Mouse (Mus musculus) brain, embryonic 18.5 days (tissue): ENCODE measurements at regions not wholly inside any gene's neighbourhood (a gene's known extent, or its start where the extent isn't known, plus 50 kb on each side); places are given as distances from the start of the nearest gene placed in this dataset.

ENCODE experiments used
- DNase-seq: peaks from one replicate; pipeline ENCODE4 v3.0.0-alpha.2; 2012; ENCODE audit warnings: low read depth, low spot score

DNA sequence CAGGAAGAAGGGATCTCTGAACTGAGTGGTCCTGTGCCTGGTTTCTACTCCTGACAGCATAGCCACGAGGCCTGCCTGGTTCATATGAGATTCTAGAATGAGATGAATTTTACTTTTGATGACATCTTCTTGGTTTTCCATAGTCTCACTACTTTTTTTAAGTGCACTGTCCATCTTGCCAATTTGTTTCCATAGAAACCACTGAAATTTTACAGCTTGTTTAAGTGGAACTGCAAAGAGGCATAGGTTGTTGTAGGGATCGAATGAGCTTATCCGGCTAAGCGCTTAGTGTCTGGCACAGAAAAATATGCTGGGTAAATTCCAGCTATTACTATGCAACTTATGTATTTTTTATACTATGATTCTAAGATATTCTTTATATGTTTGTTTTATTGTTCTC is 100.8 kb upstream of the Fshr start:
- DNase-seq: no peak

DNA sequence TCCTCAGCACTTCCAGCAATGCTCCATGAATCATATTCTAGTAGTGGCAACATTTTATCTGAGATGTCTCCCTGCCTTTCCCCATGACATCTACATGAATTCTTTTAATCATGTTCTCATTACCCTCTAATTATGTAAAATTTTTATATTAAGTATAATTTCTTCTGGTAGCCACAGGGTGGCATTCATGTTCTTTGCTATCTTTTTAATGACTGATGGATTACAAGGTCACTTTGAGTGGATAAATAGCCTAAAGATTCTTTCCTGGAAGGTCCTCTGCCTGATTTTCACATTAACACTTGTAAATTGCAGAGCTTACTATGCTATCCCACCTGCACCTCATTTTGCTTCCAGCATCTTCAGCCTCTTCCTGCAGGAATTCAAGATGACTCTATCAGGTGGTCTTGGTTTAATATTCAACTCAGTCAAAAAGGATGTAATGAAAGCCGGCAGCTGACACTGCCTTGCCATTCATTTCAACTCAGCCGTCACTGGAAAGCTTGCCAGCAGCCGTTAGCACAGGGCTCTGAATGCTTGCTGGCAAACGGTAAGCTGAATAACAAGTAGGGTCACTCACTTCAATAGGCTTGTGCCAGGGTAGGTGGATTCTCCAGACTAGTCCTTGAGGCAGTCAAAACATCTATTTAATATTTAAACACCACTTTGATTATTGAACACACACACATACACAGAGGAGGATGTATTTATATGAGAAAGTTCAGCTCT is 97.0 kb upstream of the Fshr start:
- DNase-seq: no peak

DNA sequence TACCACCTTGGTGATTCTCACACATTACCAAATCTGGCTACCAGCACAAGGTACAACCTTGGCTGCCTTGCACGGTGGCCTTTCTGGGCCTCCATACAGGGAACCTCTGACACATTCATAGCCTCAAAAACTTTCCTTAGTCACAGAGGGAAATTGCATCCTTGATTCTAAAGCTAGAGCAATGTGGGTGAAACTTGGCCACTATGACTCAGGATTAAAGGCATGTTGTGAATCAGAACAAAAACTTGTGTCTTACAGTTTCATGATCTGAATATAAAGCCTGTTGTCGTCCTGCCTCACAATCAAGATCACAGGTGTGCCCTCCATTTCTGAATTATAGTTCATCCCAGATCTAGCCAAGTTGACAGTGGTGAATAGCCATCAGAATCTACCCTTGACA is 80.8 kb upstream of the Fshr start:
- no peak for DNase-seq

DNA sequence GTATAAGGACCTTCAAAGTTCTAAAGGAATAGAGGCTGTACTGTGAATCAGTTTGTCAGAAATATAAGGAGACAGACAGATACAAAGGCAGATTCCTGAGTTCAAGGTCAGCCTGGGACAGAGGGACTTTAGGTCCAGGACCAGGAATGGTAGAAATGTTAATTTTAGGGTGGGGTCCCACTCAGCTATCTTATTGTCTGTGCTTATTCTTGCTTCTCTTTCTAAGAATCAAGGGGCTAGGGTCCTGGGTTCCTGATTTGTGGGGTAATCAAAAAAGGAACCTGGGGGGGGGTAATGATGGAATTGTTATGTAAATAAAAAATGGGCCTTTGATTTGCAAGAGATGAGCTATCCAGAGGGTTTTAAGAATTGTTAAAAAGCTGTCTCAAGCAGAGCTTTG is 71.7 kb upstream of the Fshr start:
- no peak for DNase-seq

DNA sequence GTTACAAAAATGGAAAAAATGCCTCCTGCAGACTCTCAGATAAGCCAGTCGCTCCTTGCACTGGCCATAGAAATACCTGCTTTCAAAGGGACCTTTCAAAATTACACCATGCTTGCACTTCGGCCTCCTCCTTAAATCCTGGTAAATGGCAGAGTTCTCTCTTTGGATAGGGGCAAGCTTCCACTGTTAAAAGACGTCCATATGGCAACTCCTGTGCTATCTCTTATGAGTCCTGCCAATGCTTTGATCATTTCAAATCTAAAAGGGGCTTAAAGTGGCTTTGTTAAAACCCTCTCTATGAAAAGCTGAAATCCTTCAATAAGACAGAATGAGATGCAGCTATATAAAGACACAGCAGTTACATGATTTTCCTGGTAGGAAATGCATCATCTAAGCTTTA is 55.2 kb upstream of the Fshr start:
- DNase-seq: no peak

DNA sequence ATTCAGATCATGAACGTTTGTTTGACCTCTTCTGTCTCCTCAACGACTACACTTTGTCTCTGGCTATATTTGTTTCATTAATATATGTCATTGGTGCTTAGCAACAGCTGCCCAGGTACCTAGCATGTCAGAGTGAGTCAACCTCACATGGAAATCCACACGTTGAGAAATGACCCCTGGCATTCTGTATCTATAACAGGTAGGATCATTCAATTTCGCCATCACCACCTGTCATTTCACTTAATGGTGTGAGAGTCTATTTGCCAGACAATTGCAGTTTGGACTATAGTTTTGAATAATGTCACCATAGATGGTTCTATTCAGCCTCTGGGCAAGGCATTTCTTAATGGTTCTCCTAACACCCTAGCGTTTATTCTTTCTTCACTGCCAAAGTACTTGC is 50.3 kb upstream of the Fshr start:
- DNase-seq: no peak
